Mouse (Mus musculus): ENCODE measurements around the gene Lnx2. TPM values are rescaled to one million over a fixed set of nuclear protein-coding genes. Genes with fewer than 3 reads are reported as not detected.

Lnx2 gene
- polyA plus RNA-seq, 1 experiment from 2014 or later, result 4.0 TPM

GRCm38 (mm10) chr5:146994973-146995372, 81.4 kb downstream of the Lnx2 start:
- Histone ChIP-seq H3K4me3 (no peak overlapping the region), H3K27me3 (replicated peaks) (no peaks in the 10 kb centered on the region), H3K9me3 (no peaks in the 10 kb centered on the region), H3K4me1 (no peaks in the 10 kb centered on the region), H3K9ac (no peak overlapping the region), H3K36me3 (replicated peaks) (no peaks in the 10 kb centered on the region), H3K27ac (no peak overlapping the region), H3K4me2 (no peak overlapping the region)
- no peak for ATAC-seq (replicated peaks)
- WGBS, result 78% methylated on average over 6 of the region's 6 CpGs

GRCm38 (mm10) chr5:146993509-146993908, 82.9 kb downstream of the Lnx2 start:
- H3K27ac ChIP-seq, result no peak overlapping the region
- H3K9ac ChIP-seq, result no peak overlapping the region
- H3K4me1 ChIP-seq, result no peaks in the 10 kb centered on the region
- no peak overlapping the region for H3K4me3 ChIP-seq
- H3K4me2 ChIP-seq, result no peak overlapping the region
- ATAC-seq (replicated peaks), result no peak
- no peaks in the 10 kb centered on the region for H3K27me3 ChIP-seq (replicated peaks)
- 76% methylated on average over 8 of the region's 8 CpGs for WGBS
- H3K9me3 ChIP-seq, result no peaks in the 10 kb centered on the region
- H3K36me3 ChIP-seq (replicated peaks), result no peaks in the 10 kb centered on the region

GRCm38 (mm10) chr5:146989051-146989450, 87.3 kb downstream of the Lnx2 start:
- Histone ChIP-seq H3K4me3 (no peak overlapping the region), H3K36me3 (replicated peaks) (no peaks in the 10 kb centered on the region)

DNA sequence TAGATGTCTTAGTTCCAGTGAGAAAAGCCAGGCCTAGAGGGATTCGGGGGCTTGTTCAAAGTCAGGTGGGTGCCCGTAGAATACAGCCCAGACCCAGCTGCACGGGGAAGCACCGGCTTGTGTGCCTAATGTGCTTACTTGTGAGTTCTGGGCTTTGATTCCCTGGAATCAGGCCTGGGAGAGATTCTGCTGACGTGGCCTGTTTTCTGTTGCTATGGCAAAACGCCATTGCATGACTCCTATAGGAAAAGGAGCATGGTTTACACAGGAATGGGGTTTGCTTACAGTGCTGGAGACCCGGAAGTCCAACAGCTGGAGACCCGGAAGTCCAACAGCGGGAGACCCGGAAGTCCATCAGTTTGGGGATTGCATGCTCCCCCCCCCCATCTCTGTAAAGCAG, 88.8 kb downstream of the Lnx2 start:
- H3K4me2 ChIP-seq, result no peak overlapping the region
- no peaks in the 10 kb centered on the region for H3K4me1 ChIP-seq
- H3K27me3 ChIP-seq (replicated peaks), result 0 out of 2 replicates have a peak, but pooled peaks cover 3% of the 10 kb centered on the region
- no peak for ATAC-seq (replicated peaks)
- H3K9ac ChIP-seq, result no peak overlapping the region
- 79% methylated on average over 10 of the region's 10 CpGs for WGBS
- no peaks in the 10 kb centered on the region for H3K36me3 ChIP-seq (replicated peaks)
- H3K4me3 ChIP-seq, result no peak overlapping the region
- H3K27ac ChIP-seq, result no peak overlapping the region
- H3K9me3 ChIP-seq, result no peaks in the 10 kb centered on the region

More at GRCm38 (mm10) chr5:146989051-146989450, 87.3 kb downstream of the Lnx2 start:
- Histone ChIP-seq H3K27me3 (replicated peaks) (0 out of 2 replicates have a peak, but pooled peaks cover 3% of the 10 kb centered on the region), H3K27ac (no peak overlapping the region), H3K9ac (no peak overlapping the region), H3K4me1 (no peaks in the 10 kb centered on the region), H3K9me3 (no peaks in the 10 kb centered on the region), H3K4me2 (no peak overlapping the region)
- WGBS, result 82% methylated on average over 5 of the region's 5 CpGs
- no peak for ATAC-seq (replicated peaks)

DNA sequence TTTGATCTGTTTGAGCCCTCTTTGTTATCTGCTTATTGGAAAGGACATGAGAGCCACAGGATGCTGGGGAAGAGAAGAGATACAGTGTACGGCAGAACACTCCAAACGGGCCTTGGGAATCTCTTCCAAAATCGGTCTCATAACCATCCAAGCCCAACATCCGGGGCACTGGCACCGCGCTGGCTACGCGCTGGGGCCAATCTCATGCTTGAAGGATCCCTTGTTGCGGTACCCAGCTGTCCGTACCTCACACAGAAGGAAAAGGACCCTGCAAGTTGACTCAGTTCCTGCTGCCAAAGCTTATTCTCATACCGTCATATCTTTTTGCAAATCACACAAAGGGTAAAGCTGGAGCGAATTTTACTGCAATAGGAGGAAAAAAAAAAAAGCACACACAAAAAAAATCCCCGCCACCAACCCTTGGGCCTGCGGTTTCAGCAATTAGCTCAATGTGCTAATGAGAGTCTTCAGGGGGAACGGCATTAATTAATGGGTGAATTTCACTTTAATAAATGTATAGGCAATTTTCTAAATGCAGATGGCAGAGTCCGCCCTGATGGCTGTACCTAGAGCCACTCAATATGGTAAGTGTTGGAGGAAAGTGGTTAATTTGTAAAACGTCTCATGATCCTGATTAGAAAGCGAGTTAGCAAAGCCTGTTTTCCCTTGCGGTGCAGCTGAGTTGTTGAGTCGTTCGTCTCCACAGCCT, 90.5 kb downstream of the Lnx2 start:
- no peak for ATAC-seq (replicated peaks)
- Histone ChIP-seq H3K4me1 (no peaks in the 10 kb centered on the region), H3K4me3 (no peak overlapping the region), H3K4me2 (no peak overlapping the region), H3K36me3 (replicated peaks) (no peaks in the 10 kb centered on the region), H3K27ac (no peak overlapping the region), H3K9ac (no peak overlapping the region), H3K9me3 (no peaks in the 10 kb centered on the region), H3K27me3 (replicated peaks) (0 out of 2 replicates have a peak, but pooled peaks cover 3% of the 10 kb centered on the region)
- WGBS, result 57% methylated on average over 21 of the region's 21 CpGs

DNA sequence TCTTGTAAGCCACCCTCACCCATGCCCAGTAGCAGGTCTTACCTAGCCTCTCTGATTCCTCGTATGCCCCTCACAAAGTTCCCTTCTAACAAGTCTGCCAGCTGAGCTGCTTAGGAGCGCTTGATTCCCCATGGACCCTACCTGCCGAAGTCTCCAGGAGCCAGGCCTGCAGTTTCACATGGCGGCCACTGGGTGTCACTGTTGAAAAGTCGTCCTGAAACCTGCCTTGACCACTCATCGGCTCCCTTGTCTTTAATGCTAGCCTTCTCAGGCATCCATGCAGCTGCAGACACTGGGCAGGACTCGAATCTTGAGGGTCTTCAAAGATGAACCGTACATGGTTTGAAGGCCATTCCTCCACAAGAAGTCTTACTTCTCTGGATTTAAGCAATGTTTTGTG, 93.2 kb downstream of the Lnx2 start:
- H3K27me3 ChIP-seq (replicated peaks), result 0 out of 2 replicates have a peak, but pooled peaks cover 3% of the 10 kb centered on the region
- no peak overlapping the region for H3K4me3 ChIP-seq
- H3K36me3 ChIP-seq (replicated peaks), result no peaks in the 10 kb centered on the region
- no peak overlapping the region for H3K27ac ChIP-seq
- H3K4me1 ChIP-seq, result no peaks in the 10 kb centered on the region
- H3K4me2 ChIP-seq, result no peak overlapping the region
- no peak for ATAC-seq (replicated peaks)
- WGBS, result 7% methylated on average over 8 of the region's 8 CpGs
- no peak overlapping the region for H3K9ac ChIP-seq
- H3K9me3 ChIP-seq, result no peaks in the 10 kb centered on the region

DNA sequence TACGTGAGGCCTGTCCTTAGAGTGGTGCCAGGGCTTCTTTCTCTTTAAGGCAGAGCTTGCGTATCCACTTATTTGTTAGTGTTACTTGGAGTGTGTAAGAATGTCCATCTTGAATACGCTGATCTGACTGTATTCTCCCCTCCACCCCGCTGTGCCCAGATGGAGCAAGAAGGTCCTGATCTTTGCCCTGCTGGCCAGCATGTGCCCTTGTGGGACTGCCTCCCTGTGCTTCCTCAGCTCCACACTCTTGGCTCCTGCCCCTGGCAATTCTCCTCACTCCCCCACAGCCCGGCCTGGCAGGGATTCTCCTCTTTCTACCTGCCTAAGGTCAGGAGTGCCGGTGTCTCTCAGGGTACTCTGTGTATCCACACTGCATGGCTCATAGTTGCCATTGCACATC, 95.0 kb downstream of the Lnx2 start:
- no peaks in the 10 kb centered on the region for H3K4me1 ChIP-seq
- no peak overlapping the region for H3K4me2 ChIP-seq
- no peak overlapping the region for H3K27ac ChIP-seq
- 88% methylated on average over 6 of the region's 6 CpGs for WGBS
- 0 out of 2 replicates have a peak, but pooled peaks cover 3% of the 10 kb centered on the region for H3K27me3 ChIP-seq (replicated peaks)
- no peak for ATAC-seq (replicated peaks)
- no peak overlapping the region for H3K9ac ChIP-seq
- H3K9me3 ChIP-seq, result no peaks in the 10 kb centered on the region
- no peaks in the 10 kb centered on the region for H3K36me3 ChIP-seq (replicated peaks)
- H3K4me3 ChIP-seq, result no peak overlapping the region

DNA sequence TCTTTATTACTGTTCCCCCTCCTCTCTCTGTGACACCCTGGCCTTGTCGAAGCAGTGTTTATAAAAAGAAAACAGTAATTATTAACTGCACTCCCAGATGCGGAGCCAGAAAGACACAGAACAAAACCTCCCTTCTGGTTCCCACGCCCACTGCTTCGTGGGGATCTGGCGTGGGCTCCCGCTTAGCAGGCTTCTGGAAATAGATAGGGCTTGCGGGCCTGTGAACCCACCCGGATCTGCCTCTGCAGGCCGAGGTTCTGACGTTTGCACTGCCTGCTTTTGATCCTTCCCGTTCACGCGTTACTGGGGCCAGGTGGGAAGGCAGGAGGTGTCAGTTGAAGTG, 101.6 kb downstream of the Lnx2 start:
- H3K27ac ChIP-seq, result no peak overlapping the region
- H3K36me3 ChIP-seq (replicated peaks), result no peaks in the 10 kb centered on the region
- no peaks in the 10 kb centered on the region for H3K27me3 ChIP-seq (replicated peaks)
- no peaks in the 10 kb centered on the region for H3K4me1 ChIP-seq
- H3K9me3 ChIP-seq, result no peaks in the 10 kb centered on the region
- H3K9ac ChIP-seq, result no peak overlapping the region
- no peak overlapping the region for H3K4me3 ChIP-seq
- WGBS, result 76% methylated on average over 13 of the region's 13 CpGs
- no peak overlapping the region for H3K4me2 ChIP-seq
- ATAC-seq (replicated peaks), result no peak

- H3K27ac ChIP-seq, result no peak overlapping the region
- no peaks in the 10 kb centered on the region for H3K9me3 ChIP-seq
- WGBS, result 78% methylated on average over 25 of the region's 25 CpGs
- H3K27me3 ChIP-seq (replicated peaks), result no peaks in the 10 kb centered on the region
- no peak overlapping the region for H3K4me3 ChIP-seq
- no peak overlapping the region for H3K4me2 ChIP-seq
- no peak for ATAC-seq (replicated peaks)
- no peak overlapping the region for H3K9ac ChIP-seq
- no peaks in the 10 kb centered on the region for H3K4me1 ChIP-seq
- no peaks in the 10 kb centered on the region for H3K36me3 ChIP-seq (replicated peaks)
These were observed 102.3 kb downstream of the Lnx2 start for GRCm38 (mm10) chr5:146973858-146974780.

- H3K4me2 ChIP-seq, result no peak overlapping the region
- no peak for ATAC-seq (replicated peaks)
- 94% methylated on average over 9 of the region's 9 CpGs for WGBS
- H3K4me3 ChIP-seq, result no peak overlapping the region
- H3K27me3 ChIP-seq (replicated peaks), result no peaks in the 10 kb centered on the region
- H3K9me3 ChIP-seq, result no peaks in the 10 kb centered on the region
- H3K4me1 ChIP-seq, result no peaks in the 10 kb centered on the region
- no peak overlapping the region for H3K27ac ChIP-seq
- no peak overlapping the region for H3K9ac ChIP-seq
- no peaks in the 10 kb centered on the region for H3K36me3 ChIP-seq (replicated peaks)
These were observed 103.0 kb downstream of the Lnx2 start for GRCm38 (mm10) chr5:146973353-146973752.

DNA sequence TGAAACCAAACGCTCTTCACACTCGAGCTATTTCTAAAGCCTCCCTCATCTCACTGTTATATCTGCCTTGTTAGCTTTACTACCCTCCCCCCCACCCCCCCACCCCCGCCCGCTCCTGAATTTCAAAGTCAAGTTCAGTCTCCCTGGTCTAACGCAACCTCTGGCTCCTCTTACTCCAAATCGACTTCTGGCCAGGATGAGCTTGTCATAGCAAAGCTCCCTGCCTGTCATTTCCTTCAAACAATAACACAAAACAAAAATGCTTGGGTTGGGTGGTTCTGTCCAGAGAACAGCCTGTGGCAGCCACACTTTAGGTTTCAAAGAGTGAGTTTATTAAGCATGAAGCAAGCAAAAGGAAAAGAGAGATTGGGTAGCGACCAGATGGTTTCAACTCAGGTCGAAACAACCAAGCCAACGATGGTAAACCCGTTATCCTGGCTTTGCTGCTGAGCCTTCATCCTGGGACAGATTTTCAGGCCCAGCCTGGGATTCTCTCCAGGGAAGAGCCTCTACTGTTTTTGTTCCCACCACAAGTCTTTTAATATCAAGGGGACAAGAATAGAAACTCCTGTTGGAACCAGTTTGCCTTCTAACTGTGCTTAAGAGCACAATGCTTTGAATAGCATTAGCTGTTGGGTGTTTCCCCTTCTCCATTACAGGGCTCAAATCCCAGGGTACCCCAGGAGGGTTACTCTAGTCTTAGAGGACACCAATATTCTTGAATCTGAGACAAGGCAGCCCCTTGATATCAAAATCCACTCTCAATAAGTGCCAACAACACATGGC, 104.4 kb downstream of the Lnx2 start:
- no peaks in the 10 kb centered on the region for H3K4me1 ChIP-seq
- no peak overlapping the region for H3K27ac ChIP-seq
- no peak overlapping the region for H3K4me2 ChIP-seq
- H3K9ac ChIP-seq, result no peak overlapping the region
- no peaks in the 10 kb centered on the region for H3K27me3 ChIP-seq (replicated peaks)
- ATAC-seq (replicated peaks), result no peak
- 70% methylated on average over 10 of the region's 10 CpGs for WGBS
- H3K9me3 ChIP-seq, result no peaks in the 10 kb centered on the region
- no peaks in the 10 kb centered on the region for H3K36me3 ChIP-seq (replicated peaks)
- no peak overlapping the region for H3K4me3 ChIP-seq
